Mouse (Mus musculus) bone marrow macrophage, adult 2 months (primary cell): Measurements from ENCODE around the gene Acin1.

Experiments used
- CTCF ChIP-seq: IDR thresholded peaks from 2 replicates; pipeline ENCODE4 v1.5.1; 2012; ENCODE audit warnings: low read depth, mild to moderate bottlenecking, low read length, moderate library complexity
- POLR2A ChIP-seq: IDR thresholded peaks from 2 replicates; pipeline ENCODE4 v1.6.1; 2012; ENCODE audit warnings: mild to moderate bottlenecking, low read depth, low read length, borderline replicate concordance

- no peak for TF ChIP-seq CTCF
- no peak for TF ChIP-seq POLR2A
Observed at GRCm38 (mm10) chr14:54660009-54660408, 26.7 kb downstream of the Acin1 start.
